Mouse (Mus musculus) ZHBTc4 (cell line): ENCODE data around the gene Arhgap25.
"Not testable (repeated sequence)": the region's sequence is repeated elsewhere in the genome, so short reads cannot be mapped to it uniquely, and the experiment has no call there.

ENCODE experiments used
- DNase-seq: peaks from one replicate; pipeline ENCODE4 v3.0.0-alpha.2; 2011; ENCODE audit warnings: low read depth, low spot score

The Arhgap25 gene

DNA sequence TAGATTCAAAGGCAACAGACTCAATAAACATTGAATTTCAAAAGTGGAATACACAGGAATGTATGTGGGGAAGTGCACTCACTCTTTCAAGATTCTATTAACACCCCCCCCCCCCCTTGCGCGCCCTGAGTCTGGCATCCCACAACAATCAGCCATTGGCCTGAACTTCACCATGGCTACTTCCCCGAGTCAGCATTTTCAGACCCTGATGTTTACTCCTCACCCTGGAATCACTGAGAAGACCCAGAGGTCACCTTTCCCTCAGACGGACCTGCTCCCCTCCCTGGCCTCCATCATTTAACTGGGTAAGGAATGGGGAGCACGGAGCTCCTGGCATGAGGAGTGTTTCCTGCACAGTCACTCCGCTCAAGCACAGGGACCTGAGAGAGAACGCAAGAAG, 28.2 kb downstream of the Arhgap25 start:
- DNase-seq = no peak

DNA sequence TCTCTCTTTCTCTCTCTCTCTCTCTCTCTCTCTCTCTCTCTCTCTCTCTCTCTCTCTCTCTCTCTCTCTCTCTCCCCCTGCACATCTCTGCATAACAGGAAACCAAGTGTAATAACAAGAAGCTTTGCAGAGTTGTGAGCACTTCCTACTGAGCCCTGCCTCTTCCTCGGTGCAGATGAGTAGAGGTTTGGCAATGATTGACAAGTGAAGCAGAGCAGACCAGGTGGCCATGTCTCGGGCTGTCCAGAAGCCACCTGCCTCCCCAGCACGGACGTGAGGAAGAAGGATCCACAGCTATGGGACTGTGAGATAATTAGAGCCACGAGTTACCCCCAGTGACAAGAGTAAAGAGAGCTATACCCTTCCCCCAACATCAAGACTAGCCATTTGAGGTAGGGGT, 29.1 kb downstream of the Arhgap25 start:
- no peak for DNase-seq

DNA sequence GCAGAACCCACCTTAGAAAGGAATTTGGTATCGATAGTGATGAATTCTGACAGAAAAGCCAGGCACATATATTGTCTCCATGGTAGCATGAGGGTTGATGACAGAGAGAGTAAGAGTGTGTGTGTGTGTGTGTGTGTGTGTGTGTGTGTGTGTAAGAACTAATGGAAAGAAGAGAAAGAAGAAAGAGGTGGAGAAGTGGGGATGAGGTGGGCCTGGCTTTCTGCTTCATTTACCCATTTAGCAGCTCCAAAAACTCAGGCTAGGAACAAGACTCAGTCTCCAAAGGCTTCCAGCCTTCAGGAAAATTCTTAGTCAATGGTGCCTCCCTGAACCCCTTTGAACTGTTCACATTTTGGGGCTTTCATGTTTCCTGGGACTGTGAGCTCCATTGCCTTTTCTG, 29.5 kb downstream of the Arhgap25 start:
- no peak for DNase-seq

DNA sequence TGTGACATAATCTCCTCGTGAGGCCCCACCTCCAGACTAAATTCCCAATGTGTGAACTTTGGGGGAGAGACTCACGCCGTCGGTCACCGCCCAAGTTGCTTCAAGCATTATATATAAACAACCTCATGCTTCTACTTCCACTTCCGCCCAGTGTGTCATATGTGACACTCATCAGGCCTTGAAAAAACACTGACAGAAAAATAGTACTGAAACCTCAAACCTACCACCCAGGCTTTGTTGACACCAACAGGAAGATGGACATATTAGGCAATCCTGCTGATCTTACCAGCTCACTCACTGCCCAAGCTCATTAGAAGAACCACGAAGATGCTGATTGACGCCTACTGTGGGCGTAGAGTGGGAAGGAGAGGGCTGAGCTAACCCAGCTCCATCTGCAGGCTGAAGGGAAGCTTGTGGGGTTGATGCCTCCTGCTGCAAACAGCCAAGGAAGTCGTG, 30.2 kb downstream of the Arhgap25 start:
- DNase-seq = no peak

DNA sequence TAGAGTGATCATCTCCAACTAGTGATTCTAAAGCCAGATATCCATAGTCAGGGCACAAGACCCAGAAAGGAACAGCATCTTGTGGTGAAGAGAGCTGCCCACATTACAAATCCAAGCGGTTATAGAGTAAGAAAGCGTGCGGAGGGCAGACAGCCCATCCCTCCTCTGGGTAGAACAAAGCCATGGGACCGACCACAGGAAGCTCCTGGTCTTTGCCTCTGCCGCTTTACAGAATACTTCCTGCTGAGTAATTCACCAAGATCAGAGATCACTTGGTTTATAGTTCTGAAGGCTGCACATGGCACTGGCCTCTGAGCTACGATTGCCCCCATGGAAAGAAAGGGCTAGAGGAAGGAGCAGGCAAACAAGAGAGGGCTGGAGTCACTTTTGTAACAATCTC, 30.6 kb downstream of the Arhgap25 start:
- no peak for DNase-seq

DNA sequence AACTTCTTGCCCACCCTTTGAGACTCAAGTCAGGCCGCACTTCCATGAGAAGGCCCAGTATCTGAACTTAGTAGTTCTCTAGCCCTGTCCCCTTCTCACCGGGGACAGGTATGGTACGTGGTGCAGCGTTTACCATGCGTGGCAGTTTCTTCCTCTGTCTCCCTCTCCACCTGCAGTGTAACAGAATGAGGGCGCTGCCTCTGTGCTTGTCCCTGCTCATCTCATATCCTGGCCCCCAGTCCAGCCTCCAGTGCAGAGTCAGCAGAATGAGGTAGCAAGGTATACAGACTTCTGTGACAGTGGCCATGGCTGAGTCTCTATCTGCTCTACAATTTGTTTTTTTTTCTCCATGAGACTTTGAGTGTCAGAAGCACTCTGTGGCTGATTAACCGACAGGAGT, 32.4 kb downstream of the Arhgap25 start:
- DNase-seq = no peak

DNA sequence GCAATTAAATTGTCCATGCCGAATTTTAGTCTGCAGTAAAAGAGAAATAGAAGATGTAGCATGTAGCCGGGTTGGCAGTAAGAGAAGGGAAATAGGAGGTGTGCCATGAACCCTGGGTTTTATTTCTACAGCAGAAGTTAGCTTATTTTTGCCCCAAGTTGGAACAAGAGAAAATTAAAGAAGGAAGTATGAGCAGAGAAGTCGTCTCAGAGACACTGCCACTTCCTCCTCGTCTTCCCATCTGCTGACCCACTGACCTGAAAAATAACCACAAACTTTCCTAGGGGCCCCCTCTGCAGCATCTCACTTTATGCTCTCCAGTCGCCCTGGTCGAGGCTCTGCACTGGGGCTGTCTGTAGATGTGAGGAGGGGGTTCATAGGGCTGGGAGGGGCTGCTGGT, 33.3 kb downstream of the Arhgap25 start:
- no peak for DNase-seq

DNA sequence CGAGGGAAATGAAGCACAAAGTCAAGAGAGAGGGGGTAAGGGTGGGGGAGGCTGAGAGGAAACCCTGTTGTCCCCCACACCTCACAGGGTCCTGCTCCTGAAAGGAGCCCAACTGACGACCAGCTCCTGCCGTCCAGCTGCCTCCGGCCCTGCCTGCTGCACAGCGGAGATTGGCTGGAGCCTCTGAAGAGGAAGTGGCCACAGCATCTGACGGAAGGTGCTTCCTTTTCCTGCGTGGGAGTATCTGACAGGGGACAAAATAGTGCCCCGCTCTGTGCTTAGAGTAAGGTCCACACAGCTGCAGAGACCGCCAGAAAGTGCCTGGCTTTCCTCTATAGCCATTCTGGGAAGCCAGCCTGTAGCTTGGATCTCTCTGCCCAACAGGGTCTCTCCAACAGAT, 36.9 kb downstream of the Arhgap25 start:
- no peak for DNase-seq

DNA sequence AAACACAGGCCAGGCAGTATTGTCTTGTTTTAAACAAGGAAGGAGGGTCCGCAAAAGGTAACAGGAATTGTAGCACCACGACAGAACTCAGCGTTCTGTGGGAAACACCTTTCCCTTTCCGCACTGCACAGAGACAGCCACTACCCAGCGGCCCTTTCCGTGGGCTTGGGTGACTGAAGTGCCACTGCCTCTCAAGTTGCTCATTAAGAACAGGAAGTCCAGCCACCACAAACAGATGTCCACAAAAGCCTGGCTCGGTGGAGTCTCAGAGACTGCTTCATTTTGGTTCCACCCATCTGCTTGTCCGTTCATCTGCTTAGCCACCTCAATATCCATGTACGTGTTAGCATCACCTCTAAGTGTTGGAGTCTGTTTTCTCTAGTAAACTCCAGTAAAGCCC, 38.7 kb downstream of the Arhgap25 start:
- DNase-seq = no peak

DNA sequence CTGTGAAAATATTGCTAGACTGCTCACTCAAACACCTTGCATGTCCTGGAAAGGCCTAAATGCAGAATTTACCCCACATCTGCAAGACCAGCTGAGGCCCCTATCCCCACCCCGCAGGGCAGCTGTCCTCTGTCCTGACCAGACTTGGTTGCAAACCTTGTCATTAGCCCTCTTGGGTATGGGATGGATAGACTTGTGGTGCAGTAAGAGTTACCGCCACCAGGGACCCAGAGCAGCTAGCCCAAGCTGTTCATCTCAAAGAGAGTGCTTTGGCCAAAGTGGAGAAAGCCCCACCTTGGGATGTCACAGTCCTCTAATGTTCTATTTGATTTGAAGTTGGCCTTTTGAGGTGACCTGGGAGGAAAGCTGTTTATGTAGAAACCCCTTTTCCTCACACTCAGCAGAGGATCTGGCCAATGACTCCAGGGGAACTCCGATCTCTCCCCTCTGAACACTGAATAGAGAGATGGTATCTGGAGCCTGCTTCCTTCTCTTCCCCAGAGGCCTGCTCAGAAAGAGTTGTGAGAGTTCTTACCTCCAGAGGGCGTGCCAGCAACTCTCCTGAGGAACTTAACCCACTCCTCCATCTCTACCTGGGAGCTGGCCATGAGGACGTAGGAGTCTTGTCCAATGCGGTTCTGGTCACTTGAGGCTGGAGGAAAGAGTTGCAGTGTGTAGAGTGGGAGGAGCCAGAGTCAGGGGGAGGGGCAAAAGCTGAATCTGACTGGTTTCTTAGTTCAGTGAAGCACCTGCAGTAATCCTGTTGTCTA, 45.2 kb downstream of the Arhgap25 start:
- peak; percentile 69 for DNase-seq

DNA sequence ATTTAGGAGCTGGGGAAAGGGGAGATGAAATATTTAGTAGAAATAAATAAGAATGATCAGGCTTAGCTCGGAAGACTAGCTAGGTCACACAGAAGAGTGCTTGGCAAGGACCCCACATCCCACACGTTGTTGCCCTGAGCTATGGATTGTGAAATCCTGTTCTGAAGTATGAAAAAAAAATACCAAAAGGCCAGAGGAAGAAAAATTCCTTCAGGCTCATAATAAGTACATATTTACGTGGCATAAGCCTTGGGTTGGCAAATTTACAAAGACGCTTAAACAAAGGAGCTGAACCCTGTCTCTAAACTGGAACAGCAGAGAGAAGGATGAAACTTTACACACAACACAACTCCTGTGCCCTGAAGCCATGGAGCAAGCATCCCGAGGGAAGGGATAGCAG, 48.3 kb downstream of the Arhgap25 start:
- DNase-seq = no peak

DNA sequence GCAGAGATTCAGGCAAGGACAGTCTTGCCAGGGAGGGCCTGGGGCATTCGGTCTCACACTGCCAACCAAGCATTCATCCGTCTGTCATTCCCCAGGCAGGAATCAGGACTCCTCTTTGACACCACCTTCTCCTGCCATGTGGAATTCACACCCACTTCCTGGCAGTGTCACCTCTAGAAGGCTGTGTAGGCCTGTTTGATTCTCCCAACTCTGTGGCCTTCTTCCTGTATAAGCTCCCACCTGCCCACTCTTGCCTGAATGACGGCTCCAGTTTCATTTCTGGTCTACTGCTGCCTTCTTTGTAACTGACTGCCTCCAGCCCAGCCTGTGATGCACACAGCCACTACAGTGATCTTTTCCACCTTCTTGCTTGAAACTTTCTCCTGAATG, 49.2 kb downstream of the Arhgap25 start:
- DNase-seq = no peak

DNA sequence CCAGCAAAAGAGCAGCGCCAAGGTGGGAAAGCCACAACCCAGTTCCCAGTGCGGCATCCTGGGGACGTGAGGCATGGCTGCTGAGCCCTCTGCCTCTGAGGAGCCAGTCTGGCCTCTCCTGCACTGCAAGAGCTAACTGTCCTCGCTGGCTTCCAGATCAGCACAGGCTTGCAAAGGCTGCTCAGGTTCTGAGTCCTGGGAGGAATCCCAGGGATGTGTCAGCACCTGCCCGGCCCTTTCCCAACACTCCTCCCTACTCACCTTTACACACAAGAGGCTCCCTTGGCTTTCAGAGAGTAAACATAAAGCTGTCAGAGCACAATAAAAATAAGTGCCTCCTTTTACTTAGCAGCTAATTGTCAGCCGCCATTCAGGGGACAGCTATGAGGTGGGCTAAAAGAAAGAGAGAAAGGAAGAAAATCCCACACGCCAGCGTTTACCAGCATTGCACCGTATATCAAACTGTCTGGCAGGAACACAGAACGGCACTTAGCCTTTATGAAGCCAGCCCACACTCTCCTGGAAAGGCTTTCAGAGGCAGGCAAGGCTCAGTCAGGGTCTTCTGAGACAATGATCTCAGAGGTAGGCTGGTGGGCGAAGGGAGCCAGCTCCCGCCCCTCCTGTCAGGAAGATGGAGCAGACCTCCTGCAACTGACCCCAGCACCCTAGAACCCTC, 49.7 kb downstream of the Arhgap25 start:
- no peak for DNase-seq

DNA sequence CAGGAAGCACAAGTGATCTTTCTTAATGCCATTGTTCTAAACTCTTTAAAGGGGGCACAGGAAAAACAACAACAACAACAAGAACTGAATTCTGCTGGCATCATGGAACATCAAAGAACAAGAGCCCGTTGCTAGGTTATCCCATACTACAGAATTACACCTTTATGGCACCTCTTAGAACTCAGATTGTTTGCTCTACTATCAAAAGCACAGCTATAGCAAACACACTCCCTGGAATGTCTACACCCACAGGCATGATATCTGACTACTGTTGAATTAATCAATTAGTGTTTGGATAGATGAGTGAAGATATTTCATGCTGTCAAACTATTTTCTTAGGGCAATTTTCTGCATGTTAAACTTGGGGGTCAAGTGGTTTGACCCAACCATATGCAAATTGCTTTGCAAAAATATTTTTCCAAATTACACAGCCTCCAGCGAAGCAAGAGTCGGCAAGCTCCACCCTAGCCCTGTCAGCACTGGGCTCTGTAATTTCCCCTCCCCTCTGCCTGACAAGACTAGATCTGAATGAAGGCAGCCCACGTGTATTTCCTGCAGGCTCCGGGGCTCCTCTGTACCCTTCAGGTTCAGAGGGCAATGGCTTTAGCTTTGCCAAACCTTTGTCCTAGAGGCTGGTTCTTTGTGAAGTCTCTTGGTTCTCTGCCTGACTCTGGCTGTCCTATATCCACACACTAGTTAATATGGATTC, 53.6 kb downstream of the Arhgap25 start:
- no peak for DNase-seq

DNA sequence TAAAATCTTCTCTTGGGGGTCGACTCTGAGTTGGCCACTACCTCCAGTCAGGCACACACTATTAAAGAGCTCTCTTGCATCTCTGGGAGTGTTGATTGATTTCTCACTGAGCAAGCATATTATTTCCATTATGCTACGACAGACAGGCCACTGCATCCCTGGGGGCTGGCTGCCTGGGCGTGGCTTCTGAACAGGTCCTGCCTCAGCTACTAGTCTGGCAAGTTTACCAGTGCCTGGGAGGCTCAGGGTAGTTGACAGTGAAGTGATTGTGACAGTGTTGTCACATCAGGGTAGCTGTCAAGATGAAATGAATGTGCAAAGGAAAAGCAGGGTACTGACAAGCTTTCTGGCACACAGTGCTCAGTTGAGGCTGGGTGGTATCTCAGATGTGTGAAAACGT, 54.2 kb downstream of the Arhgap25 start:
- no peak for DNase-seq

DNA sequence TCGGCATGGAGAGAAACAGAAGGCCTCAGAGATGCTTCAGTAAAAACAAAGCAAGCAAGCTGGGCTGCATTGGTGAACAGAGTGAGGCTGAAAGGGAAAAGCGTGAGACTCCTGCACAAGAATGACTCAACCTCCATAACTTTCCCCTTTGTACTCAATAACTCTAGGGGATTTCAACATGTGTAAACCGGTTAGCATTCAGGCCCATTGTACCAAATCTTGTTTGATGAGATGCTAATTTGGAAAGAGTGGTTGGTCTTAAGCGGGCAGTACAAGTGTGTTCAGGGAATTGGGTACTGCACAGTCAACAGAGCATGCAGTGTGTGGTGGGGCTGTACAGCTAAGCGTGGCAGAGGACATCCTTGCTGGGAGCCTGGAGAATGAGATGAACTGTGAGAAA, 57.8 kb downstream of the Arhgap25 start:
- DNase-seq = no peak

DNA sequence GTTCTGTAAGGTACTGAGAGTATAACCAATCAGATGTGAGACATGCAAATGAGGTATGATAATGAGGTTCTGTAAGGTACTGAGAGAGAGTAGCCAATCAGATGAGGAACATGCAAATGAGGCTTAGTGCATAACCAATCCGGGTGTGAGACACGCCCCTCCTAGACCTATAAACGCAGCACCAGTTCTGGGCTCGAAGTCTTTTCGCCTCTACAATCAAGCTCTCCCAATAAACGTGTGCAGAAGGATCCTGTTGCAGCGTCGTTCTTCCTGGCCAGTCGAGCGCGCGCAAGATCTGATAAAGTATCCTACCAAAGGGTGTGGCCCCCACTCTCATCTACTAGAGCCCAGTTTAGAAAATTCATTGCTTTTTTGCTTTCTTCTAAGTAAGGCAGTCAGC, 63.0 kb downstream of the Arhgap25 start:
- not testable (repeated sequence) for DNase-seq

DNA sequence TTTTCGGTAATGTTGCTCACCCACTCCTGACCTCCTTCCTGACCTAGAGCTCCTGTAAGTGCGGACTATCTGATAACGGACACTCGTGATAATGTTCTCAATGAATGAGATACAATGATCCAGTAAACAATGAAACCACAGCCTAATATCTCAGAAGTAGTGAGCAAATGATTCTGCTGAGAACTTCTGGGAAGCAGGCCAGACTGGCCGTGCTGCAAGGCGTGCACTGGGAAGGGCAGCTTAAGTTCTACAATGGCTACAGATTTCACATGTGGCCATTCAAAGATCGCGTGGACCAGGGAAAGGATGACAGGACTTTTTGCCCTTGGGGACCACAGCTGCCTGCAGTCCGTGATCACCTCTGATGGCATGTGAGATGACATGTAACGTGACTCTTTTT, 64.7 kb downstream of the Arhgap25 start:
- no peak for DNase-seq

DNA sequence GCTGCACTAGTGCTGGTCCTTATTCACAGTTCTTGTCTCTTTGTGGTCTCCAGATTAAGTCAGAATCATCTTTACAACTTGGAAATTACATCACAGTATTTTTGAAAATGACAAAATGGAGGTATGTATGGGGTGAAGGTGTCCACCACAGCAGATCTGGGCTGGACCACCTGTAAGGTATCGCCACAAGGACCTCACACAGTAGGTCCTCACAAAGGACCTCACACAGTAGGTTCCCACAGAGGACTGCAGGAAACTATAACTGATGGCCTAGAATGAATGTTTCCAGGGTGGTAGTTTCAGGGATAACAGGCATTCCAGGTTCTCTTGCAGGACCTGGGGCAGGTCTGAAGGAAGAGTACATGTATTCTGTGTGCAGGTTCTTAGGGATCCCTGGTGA, 65.7 kb downstream of the Arhgap25 start:
- DNase-seq = no peak

DNA sequence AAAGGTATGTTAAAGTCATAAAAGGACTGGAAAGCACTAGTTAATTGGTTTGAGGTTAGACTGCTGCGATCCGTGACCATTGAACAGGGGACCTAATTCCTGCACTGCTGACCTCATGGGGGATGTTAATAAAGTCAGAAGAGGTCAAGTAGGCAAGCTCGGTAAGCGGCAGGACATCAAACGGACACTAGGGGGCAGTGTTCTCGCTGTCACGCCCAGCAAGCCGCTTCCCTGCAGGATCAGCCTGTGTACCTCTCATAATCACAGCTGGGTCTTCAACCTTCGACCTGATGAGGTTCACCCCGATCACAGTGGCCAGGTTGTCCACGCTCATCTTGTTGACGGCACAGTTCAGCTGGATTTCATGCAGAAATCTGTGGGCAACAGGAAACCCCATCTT, 66.8 kb downstream of the Arhgap25 start:
- DNase-seq = peak; percentile 87

DNA sequence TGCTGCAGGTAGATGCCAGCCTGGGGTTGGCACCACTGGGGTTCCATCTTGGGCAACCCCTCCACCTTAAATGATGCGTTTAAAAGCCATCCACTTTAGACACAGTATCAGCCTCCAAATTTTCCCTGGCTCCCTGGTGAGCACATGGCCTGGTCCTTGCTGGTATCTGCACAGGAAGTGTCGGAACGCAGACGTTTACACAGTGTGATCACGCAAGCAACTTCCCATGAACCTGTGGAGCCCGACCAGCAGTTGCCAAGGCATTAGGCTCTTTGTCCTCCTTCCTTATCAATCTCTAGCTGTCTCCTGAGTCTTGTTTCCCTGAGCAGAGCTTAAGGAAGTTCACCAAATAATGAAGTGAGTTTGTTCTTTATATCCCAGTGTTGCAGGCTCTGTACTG, 77.6 kb downstream of the Arhgap25 start:
- DNase-seq = no peak

DNA sequence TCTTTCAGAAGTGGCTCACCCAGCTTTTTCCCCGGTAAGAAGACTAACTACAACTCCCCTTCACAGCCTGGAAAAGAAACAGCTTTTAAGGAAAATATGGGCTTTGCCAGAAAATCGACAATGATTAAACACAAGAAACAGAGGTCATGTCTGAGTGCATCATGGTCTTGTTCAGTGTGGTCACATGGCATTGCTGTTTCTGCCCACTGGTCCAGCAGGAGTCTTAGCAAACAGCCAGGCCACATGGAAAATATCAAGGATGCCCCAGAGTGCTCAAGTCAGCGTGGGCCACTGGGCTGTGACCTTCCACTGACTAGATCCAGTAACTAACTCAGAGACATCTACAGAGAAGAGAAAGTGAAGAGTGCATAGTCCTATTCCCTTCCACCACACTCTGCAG, 81.3 kb downstream of the Arhgap25 start:
- no peak for DNase-seq

DNA sequence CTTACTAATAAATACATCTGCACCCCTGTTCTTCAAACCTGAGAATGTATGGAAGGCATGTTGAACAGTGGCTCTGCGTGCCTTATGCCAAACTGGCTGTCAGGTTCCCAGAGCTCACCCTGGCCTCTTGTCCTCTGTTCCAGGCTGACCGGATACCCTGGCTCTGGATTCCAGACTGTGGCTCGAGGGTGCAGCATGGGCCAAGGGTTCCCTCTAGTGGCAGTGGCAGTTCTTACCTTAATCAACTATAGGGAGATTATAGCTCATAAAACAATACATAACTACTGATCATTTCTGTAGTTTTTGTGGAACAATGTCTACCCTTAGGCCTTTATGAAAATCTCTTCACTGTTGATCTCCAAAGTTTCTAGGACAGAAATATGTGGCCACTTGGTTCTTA, 82.0 kb downstream of the Arhgap25 start:
- no peak for DNase-seq
